ENCODE assay signal across 7 mouse cellular contexts in the genomic region with DNA sequence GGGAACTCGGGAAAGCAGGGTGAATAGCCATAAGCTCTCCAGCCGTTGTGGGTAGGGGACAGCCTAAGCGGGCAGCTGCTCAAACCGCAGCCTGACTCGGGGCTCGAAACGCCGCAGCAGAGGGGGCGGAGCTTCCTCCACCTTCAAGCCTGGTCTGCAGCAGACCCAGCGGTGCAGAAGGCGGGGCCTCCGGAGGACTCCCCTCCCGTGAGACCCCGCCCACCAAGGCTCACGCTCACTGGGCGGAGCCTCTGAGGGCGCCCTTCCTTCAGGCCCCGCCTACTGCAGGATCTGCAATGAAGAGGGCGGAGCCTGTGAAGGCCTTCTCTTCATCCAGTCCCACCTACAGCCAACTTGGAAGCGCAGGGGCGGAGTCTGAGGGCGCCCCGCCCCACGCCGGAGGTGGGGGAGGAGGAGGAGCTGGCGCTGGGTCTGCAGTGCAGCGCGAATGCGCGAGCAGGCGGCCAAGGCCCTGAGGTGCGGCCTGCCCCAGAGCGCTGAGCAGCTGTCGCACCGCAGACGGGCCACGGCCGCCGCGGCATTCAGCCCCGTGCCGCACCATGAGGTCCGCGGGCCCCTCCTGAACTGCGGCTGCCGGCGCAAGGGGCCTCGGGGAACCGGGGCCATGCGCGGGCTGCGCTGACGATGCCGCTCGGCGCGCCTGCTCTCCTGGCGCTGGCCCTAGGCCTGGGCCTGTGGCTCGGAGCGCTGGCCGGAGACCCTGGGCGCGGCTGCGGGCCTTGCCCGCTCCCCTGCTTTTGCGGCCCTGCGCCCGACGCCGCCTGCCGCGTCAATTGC. TPM values are rescaled to one million over a fixed set of nuclear protein-coding genes. Genes with fewer than 3 reads are reported as not detected.
DNase-seq lines count a peak whose midpoint lies in the region; ATAC-seq lines count a peak whose summit lies in the region.

A gene (plus strand): TSS at position 217 of the 798 bp plus-strand sequence.

- H3K4me3 ChIP-seq in intestine, embryonic 16.5 days (ENCODE audit: low read length): peak within 1 kb of the TSS; percentile 89
- peak within 1 kb of the TSS; percentile 69 for H3K4me3 ChIP-seq in midbrain, embryonic 11.5 days (ENCODE audit: low read depth, low read length)

- intact Hi-C loops in left cerebral cortex, postnatal 36 days (cut with DNase I): loop anchor here (2.0 to 5.0 kb wide), 3 partner anchors 15 to 117 kb away; a partner anchor contains a TSS

- no peaks in the 10 kb centered on the region for H3K9me3 ChIP-seq in intestine, embryonic 16.5 days (ENCODE audit: control insufficient read depth, low read length)
- H3K9me3 ChIP-seq in midbrain, embryonic 11.5 days (ENCODE audit: control insufficient read depth, low read length): no peaks in the 10 kb centered on the region

- no peaks in the 10 kb centered on the region for H3K36me3 ChIP-seq in intestine, embryonic 16.5 days (ENCODE audit: control insufficient read depth, insufficient read depth, low read length)
- no peaks in the 10 kb centered on the region for H3K36me3 ChIP-seq in midbrain, embryonic 11.5 days (ENCODE audit: control insufficient read depth, insufficient read depth, low read length)

- H3K4me1 ChIP-seq in intestine, embryonic 16.5 days (ENCODE audit: control insufficient read depth, insufficient read depth, low read length): peaks cover 23% of the 10 kb centered on the region
- H3K4me1 ChIP-seq in midbrain, embryonic 11.5 days (ENCODE audit: control insufficient read depth, insufficient read depth, low read length): peaks cover 12% of the 10 kb centered on the region

- ATAC-seq in intestine, embryonic 16.5 days: peak; percentile 95
- peak; percentile 95 for ATAC-seq in midbrain, embryonic 11.5 days (ENCODE audit: low FRiP score)

- peak within 1 kb of the TSS; percentile 82 for H3K4me2 ChIP-seq in intestine, embryonic 16.5 days (ENCODE audit: low read depth, low read length)
- H3K4me2 ChIP-seq in midbrain, embryonic 11.5 days: peak within 1 kb of the TSS; percentile 75

- WGBS in intestine, embryonic 16.5 days: under 1% methylated on average over 72 of the region's 72 CpGs
- WGBS in midbrain, embryonic 11.5 days: under 1% methylated on average over 62 of the region's 72 CpGs

- DNase-seq in adrenal gland, adult 8-10 months: peak; percentile 99
- peak; percentile 100 for DNase-seq in embryo, embryonic 9.5 days (ENCODE audit: extremely low spot score)
- peak; percentile 97 to 98 for DNase-seq in gastrocnemius, postnatal 4 days (ENCODE audit: low spot score in 2 of 2)
- DNase-seq in left cerebral cortex, postnatal 36 days (ENCODE audit: low spot score in 2 of 2): peak; percentile 97 to 99
- DNase-seq in midbrain, embryonic 11.5 days (ENCODE audit: low spot score, missing footprints): peak; percentile 100
- DNase-seq in skeletal muscle tissue, adult 2 months (ENCODE audit: low read depth, low spot score): peak; percentile 100

- H3K27me3 ChIP-seq in intestine, embryonic 16.5 days (replicated peaks; ENCODE audit: control insufficient read depth, insufficient read depth, low read length): no peaks in the 10 kb centered on the region
- H3K27me3 ChIP-seq in midbrain, embryonic 11.5 days (ENCODE audit: control insufficient read depth, insufficient read depth, low read length): peaks cover 14% of the 10 kb centered on the region

- H3K9ac ChIP-seq in intestine, embryonic 16.5 days (ENCODE audit: low read depth, low read length): peak within 1 kb of the TSS; percentile 93
- H3K9ac ChIP-seq in midbrain, embryonic 11.5 days (ENCODE audit: low read length): peak within 1 kb of the TSS; percentile 82

- peak within 1 kb of the TSS; percentile 96 for H3K27ac ChIP-seq in intestine, embryonic 16.5 days (ENCODE audit: low read length)
- H3K27ac ChIP-seq in midbrain, embryonic 11.5 days (ENCODE audit: low read depth, low read length): peak within 1 kb of the TSS; percentile 94

RNA-seq across cellular contexts. Expression of the gene that starts here (rescaled TPM):
- 10 to 100 TPM; 58.5 to 88.8 (median 71.0) TPM for total RNA-seq in adrenal gland, adult 8-10 months (2022)
- total RNA-seq in gastrocnemius, postnatal 4 days (2021): 10 to 100 TPM; 60.5 to 66.7 TPM
- polyA plus RNA-seq in intestine, embryonic 16.5 days (2015; fragmentation: Nextera tagmentation; extraction: Ambion mirVana): 12.2 and 13.5 TPM in 2 replicates
- 10 to 100 TPM; 62.7 to 85.4 TPM for total RNA-seq in left cerebral cortex, postnatal 36 days (2021)
- polyA plus RNA-seq in midbrain, embryonic 11.5 days (2014; fragmentation: Nextera tagmentation; extraction: Ambion mirVana): 11.9 and 18.5 TPM in 2 replicates

Comparison
In these comparisons a context has a peak if more than half of its experiments do, and no peak if none do; other contexts are left out.
1. Peak in every context shown above with its lines: DNase-seq, ATAC-seq, H3K4me3 ChIP-seq and H3K27ac ChIP-seq.